In genomic region chr4:117261222-117261621, GRCm38 (mm10) we compare ENCODE assay signal across 1 mouse cellular context.
TF ChIP-seq lines count a peak whose summit lies in the region.

No protein-coding gene starts in this region.

TF ChIP-seq in MEL, 35 proteins besides CTCF, POLR2A, EP300 and RAD21:
- TF ChIP-seq SIN3A (IDR thresholded peaks at IDR 0.05; ENCODE audit: low read length) (0 out of 2 replicates have a peak, but pooled peaks have one; percentile 21), SMC3 (IDR thresholded peaks at IDR 0.05; ENCODE audit: low read depth, low read length) (0 out of 2 replicates have a peak, but pooled peaks have one; percentile 20), MXI1 (IDR thresholded peaks at IDR 0.05; ENCODE audit: low read depth, low read length) (no peak), POLR2AphosphoS5 (IDR thresholded peaks at IDR 0.05; ENCODE audit: borderline replicate concordance, low read depth, low read length) (no peak), MYC (IDR thresholded peaks at IDR 0.05; ENCODE audit: low read depth, low read length) (peak; percentile 88), MEF2A (IDR thresholded peaks at IDR 0.05; ENCODE audit: extremely low read depth, insufficient replicate concordance, low read depth, low read length, poor library complexity, severe bottlenecking) (no peak), ZNF384 (IDR thresholded peaks at IDR 0.05; ENCODE audit: low read depth, low read length) (peak; percentile 62), NELFE (IDR thresholded peaks at IDR 0.05; ENCODE audit: low read depth, low read length) (no peak), ZMIZ1 (IDR thresholded peaks at IDR 0.05; ENCODE audit: low read depth, low read length) (no peak), HCFC1 (IDR thresholded peaks at IDR 0.05; ENCODE audit: low read depth, low read length) (no peak), MAFK (IDR thresholded peaks at IDR 0.05; ENCODE audit: borderline replicate concordance, low read depth, low read length) (no peak)
